Mouse (Mus musculus) kidney, adult 9 months (tissue): ENCODE results near the gene Iqcj.

Experiments
- DNase-seq: peaks from one replicate; pipeline ENCODE4 v3.0.0; 2022

Gene Iqcj

GRCm38 (mm10) chr3:67959672-67960071 lies 67.7 kb downstream of the Iqcj start:
- no peak for DNase-seq

GRCm38 (mm10) chr3:67960133-67960532 lies 68.1 kb downstream of the Iqcj start:
- DNase-seq, result no peak

- no peak for DNase-seq
Observed at GRCm38 (mm10) chr3:67960727-67961126, 68.7 kb downstream of the Iqcj start.

- DNase-seq, result no peak
Observed at GRCm38 (mm10) chr3:67961934-67962639, 70.1 kb downstream of the Iqcj start.

DNA sequence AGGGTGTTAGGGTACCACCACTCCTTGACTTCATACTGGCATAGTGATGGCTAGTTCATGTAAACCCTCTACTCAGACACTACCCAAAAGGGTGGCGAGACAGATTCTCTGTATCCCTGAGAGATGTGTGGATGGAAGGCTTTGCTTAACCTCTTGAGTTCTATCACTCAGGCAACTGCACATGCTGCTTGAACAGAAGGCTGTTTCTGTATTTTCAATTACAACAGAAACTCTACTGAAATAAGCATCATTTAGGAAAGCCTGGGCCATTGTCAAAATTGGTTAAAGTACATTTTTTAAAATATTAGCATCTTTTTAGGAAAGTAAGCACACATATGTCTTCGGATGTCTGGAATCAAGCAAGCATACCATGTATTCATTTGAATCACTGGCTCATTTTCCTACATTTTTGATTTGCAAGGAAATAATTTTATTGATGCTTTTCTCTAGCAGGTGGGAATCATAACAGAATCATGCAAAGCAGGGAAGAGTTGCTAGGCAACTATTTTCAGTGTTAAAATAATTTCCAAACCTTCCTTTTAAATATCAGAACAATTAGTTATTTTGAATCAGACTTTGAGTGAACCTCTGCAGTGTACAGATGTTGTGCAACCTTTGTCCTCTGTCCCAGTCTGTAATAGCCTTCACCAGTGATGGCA lies 82.4 kb downstream of the Iqcj start:
- DNase-seq, result no peak

GRCm38 (mm10) chr3:67980006-67980405 lies 88.0 kb downstream of the Iqcj start:
- DNase-seq, result no peak

GRCm38 (mm10) chr3:67983329-67983728 lies 91.3 kb downstream of the Iqcj start:
- no peak for DNase-seq

- DNase-seq, result no peak
Observed at GRCm38 (mm10) chr3:68002415-68002814, 110.4 kb downstream of the Iqcj start.

- no peak for DNase-seq
Observed at GRCm38 (mm10) chr3:68012342-68012741, 120.3 kb downstream of the Iqcj start.

DNA sequence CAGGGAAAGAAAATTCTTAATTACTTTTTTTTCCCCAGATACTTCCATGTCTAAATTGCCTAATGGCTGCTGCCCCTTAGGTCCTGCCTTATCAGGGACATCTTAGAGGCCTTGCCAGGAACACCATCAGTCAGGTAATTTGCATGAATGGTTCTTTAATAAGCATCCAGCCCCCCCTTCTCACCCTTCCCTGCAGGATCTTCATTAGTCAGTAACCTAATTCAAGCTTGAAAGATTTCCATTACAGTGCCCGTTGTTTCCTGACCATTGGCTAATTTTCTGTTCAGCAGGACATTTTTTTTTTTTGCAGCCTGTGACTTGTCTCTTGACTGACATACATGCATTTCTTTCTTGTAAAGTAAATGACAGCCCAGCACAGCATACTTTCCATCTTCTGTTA lies 123.8 kb downstream of the Iqcj start:
- DNase-seq, result no peak

- DNase-seq, result no peak
Observed at GRCm38 (mm10) chr3:68019401-68019800, 127.4 kb downstream of the Iqcj start.

DNA sequence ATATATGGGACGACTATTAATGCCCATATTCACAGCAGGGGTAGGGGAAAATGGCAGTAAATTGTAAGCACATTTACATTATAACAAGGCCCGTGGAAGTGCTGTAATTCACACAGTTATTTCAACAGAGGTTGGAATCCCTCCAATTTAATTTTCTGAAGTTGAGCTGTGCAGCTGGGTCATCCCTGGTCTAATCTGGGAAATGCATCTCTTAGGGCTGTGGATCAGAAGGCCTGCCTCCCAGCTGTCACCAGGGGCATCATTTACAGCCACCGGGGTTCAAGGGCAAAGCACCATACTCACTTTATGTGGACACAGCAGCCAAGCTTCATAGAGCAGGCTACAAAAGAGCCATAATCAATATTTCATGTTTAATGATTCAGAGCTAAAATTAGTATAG lies 144.1 kb downstream of the Iqcj start:
- no peak for DNase-seq

GRCm38 (mm10) chr3:68042951-68043350 lies 150.9 kb downstream of the Iqcj start:
- no peak for DNase-seq

DNA sequence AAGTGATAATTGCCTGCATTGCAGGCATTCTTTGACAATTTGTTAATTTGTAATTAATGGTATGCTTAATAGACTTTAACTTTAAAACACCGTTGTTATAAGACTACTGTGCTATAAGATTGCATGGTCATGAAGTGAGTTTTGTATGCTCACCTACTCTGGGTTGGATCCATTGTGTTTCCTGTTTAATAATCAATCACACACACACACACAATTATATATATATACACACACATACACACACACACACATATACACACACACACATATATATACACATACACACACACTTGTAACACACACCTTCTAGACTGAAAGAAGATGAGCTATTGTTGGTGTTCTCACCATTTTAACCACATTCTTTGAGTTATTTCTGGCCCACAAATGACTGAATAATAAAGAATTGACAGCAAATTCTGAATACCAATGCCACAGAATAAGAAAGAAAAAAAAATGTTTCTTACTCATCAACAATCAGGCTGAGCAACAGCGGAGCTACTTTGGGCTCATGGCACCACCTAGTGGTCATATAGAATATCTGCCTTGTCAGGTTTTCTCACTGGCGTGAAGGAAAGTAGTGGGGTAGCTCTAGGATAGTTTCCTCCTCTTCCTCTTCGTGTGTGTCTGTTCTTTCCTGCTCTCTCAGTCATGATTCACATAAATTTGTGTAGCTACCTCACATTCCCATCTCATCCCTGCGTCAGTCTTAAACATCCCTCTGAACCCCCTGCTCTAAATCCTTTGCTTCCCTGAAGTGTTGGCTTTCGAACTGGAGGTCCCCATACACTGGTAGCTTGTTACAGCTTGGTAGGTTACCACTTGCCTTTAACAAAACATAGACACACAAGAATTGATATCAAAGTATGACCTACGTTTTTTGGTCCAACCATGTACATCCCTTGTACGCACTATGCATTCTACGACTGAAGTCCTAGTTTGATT lies 153.7 kb downstream of the Iqcj start:
- DNase-seq, result peak; percentile 45

- DNase-seq, result peak; percentile 31
Observed at GRCm38 (mm10) chr3:68053538-68053937, 161.5 kb downstream of the Iqcj start.

DNA sequence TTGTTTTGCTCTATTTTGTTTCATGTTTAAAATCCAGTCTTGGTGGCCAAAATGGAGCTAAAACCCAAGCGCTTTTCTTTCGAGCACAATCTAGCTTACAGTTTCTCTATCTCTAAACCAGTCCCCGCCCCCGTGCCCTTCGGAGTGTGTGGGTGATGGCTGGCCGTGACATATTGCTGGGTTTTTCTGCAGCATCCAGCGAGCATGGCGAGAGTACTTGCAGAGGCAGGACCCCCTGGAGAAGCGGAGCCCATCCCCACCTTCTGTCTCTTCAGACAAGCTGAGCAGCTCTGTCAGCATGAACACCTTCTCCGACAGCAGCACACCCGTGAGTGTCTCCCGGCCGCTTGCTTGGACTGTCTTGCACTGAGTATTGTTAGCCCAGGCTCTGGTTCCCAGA lies 163.1 kb downstream of the Iqcj start:
- DNase-seq, result no peak

GRCm38 (mm10) chr3:68056373-68057275 lies 164.6 kb downstream of the Iqcj start:
- peak; percentile 88 for DNase-seq

GRCm38 (mm10) chr3:68059162-68059800 lies 167.3 kb downstream of the Iqcj start:
- DNase-seq, result peak; percentile 57

GRCm38 (mm10) chr3:68064731-68065130 lies 172.7 kb downstream of the Iqcj start, which contains the start of gene Schip1:
Gene Schip1, plus strand, starts transcription at chr3:68064802.
- DNase-seq, result peak; percentile 33

DNA sequence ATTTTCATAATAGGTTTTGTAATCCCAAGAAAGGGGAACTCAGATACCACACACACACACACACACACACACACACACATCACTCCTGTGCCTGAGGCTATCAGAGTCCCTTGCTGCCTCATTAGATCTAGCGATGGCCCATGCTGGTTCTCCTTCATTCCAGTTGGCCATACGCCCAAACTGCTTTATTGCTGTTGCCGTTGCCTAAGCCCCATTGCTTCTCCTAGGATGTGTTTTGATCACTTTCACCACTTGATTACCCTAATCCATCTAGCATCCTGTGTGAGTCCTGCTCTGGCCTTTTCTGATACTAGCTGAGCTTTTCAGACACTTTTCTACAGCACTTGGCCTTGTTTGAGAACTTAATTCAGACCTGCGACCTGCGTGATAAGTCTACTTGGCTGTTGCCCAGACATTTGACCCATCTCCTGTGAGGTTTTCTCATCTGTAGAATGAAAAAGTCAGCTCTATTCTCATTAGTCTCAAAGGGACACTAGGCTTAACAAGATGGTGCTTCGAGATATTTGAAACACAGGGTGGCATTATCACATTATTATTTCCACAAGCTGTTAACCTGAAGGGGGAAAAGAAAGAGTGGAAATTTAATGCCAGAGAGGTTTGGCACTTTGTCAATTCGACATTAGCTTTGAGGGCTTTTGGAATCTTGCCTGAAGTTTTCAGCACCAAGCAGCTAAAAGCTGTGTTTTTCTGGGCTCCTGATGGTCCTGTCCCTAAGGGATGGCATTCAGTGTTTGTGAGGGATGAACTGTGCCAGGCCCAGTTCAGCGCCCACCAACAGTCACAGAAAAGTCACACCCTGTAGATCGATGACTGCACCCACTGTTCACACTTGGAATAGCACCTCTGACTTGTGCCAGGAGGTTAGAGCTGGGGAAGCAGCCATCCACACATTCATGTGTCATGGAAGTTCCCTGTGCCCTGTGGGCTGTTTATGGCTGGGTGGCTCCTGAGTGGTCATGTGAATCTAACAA lies 179.7 kb downstream of the Iqcj start:
- DNase-seq, result no peak

DNA sequence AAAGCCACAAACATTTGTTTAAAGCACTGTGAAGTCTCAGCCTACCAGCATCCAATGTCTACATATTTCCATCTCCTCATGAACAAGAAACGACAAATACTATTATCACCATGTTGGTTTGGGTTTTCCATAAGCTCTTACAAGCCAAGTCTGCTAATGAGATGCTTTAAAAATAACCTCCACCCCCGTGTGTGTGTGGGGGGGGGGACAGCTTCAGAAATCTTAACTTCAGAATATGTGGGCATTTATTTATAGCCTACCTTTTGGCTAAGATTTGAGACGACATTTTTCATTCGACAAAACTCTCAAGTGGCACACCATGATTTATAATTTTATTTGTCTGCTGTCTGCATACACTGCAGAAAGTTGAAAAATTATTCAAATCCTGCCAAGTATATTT lies 185.4 kb downstream of the Iqcj start:
- no peak for DNase-seq
